Comparison of ENCODE assay signal across 10 mouse cellular contexts in genomic region chr13:103071783-103072182, GRCm38 (mm10).
DNase-seq lines count a peak whose midpoint lies in the region; TF ChIP-seq lines count a peak whose summit lies in the region.
"Had no signal": no experiment of that assay in that cellular context is flagged by ENCODE, and none has a peak within 500 bp of the region (broad histone marks: within the 10 kb centered on the region; RNA-seq: fewer than 3 reads in every experiment).

No protein-coding gene starts in this region.

- TF ChIP-seq CTCF in layer of hippocampus, adult 2 months (conservative IDR thresholded peaks at IDR 0.05) = peak; percentile 59

- peak; percentile 44 for DNase-seq in embryo, embryonic 10 days (ENCODE audit: low spot score)
- no peak for DNase-seq in embryo, embryonic 9.5 days (ENCODE audit: extremely low spot score)
- DNase-seq in layer of hippocampus, adult 2 months (ENCODE audit: low spot score in 2 of 2) = no peak
- DNase-seq in layer of hippocampus, adult 11-12 months (ENCODE audit: low spot score) = no peak
- DNase-seq in A20 (ENCODE audit: low read depth, low spot score) = peak; percentile 44
- peak; percentile 24 for DNase-seq in adipocyte (ENCODE audit: low spot score)
- DNase-seq in urinary bladder, adult 18-20 months (ENCODE audit: low spot score in 2 of 2) = no peak
- DNase-seq in spleen, adult 12 weeks (ENCODE audit: low spot score) = no peak
- DNase-seq: cerebellum, adult 9-10 months; gastrocnemius, postnatal 36 days had no signal

- H3K4me3 ChIP-seq in layer of hippocampus, adult 2 months = no peak overlapping the region

- H3K27ac ChIP-seq in layer of hippocampus, adult 2 months = no peak overlapping the region

Comparison
In these comparisons a context has a peak if more than half of its experiments do, and no peak if none do; other contexts are left out.
1. DNase-seq: peak in embryo, embryonic 10 days (single experiment), A20 (single experiment) and adipocyte (single experiment); none in embryo, embryonic 9.5 days (single experiment), layer of hippocampus, adult 2 months (0 of 2), layer of hippocampus, adult 11-12 months (single experiment), urinary bladder, adult 18-20 months (0 of 2) and spleen, adult 12 weeks (single experiment).